Mouse (Mus musculus): ENCODE results near the gene Fastkd5.

DNA sequence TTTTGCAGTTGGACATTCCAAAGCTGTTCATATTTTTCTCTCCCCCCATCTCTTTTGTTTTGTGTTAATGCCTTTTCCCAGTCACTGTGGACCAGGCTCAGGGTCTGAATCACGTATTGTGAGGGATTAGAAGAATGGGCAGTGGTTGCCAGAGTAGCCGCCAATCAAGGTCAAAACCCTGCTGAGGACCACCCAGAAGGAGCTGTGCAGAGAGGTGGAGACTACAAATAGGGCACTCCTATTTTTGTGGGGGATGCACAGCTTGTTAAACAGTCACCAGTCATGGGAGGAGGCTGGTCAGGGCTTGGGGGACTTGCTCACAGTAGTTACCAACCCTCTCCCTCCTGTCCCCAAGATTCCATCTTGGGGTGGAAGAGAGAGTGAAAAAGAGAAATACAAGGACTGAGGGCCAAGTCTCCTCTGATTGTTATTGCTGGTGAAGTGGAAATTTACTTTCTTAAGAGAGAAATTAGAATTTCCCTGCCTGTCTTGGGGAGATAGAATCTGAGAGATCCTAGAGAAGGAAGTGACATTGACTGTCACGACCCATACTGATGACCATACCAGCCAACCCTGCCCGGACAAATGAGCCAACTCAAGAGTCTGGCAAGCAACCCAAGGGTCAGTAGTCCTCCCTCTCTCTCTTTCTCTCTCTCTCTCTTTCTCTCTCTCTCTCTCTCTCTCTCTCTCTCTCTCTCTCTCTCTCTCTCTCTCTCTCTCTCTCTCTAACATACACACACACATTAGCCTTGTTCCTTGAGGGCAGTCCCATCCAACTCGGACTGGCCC lies 3.3 kb upstream of the Fastkd5 start:
- TF ChIP-seq POLR2A (IDR thresholded peaks at IDR 0.05; ENCODE audit: low read depth, low read length) (no peak), CTCF (conservative IDR thresholded peaks at IDR 0.05; ENCODE audit: insufficient read depth, insufficient read length, low read depth, low read length) (no peak)

Measured in kidney, adult 2 months (tissue).